8 mouse cellular contexts compared by ENCODE assay signal in the genomic region with DNA sequence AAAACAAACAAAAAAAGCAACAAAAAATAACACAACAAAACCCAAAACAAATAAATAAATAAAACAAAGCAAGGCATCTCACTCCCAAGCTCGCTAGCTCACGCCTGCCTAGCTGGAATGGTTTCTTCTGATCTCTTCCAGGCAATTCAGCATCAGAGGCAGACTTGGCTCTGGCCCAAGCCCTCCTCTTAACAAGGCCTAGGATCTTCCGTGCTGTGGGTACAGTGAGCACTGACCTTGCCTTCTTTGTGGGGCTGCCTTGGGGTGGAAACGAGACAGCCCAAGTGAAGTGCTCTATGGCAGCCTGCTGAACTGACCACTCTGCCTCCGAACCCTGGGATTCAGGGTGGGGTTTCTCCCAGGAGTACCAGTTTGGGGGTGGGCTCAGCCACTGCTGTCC. TPM values are rescaled to one million over a fixed set of nuclear protein-coding genes. Genes with fewer than 3 reads are reported as not detected.
DNase-seq lines count a peak whose midpoint lies in the region; ATAC-seq and TF ChIP-seq lines count a peak whose summit lies in the region.
"Had no signal": no experiment of that assay in that cellular context is flagged by ENCODE, and none has a peak within 500 bp of the region (broad histone marks: within the 10 kb centered on the region; RNA-seq: fewer than 3 reads in every experiment).

No protein-coding gene starts in this region.

- 15% methylated on average over 5 of the region's 5 CpGs for WGBS in intestine, embryonic 14.5 days
- 16% methylated on average over 5 of the region's 5 CpGs for WGBS in neural tube, embryonic 12.5 days

- no peak overlapping the region for H3K4me3 ChIP-seq in gastrocnemius, adult 2 months
- no peak overlapping the region for H3K4me3 ChIP-seq in intestine, embryonic 14.5 days (ENCODE audit: low read depth, low read length)
- H3K4me3 ChIP-seq in neural tube, embryonic 12.5 days: no peak overlapping the region

- no peaks in the 10 kb centered on the region for H3K27me3 ChIP-seq in intestine, embryonic 14.5 days (replicated peaks; ENCODE audit: control insufficient read depth, insufficient read depth, low read length)
- H3K27me3 ChIP-seq in neural tube, embryonic 12.5 days (replicated peaks): no peaks in the 10 kb centered on the region

- H3K9ac ChIP-seq in intestine, embryonic 14.5 days (ENCODE audit: low read length): peak overlapping the region; percentile 34; the same call in 1 of the 2 replicates
- peak overlapping the region; percentile 35; the same call in 1 of the 2 replicates for H3K9ac ChIP-seq in neural tube, embryonic 12.5 days

- peaks cover 43% of the 10 kb centered on the region for H3K4me1 ChIP-seq in intestine, embryonic 14.5 days (replicated peaks; ENCODE audit: control insufficient read depth, insufficient read depth, low read length)
- peaks cover 69% of the 10 kb centered on the region for H3K4me1 ChIP-seq in neural tube, embryonic 12.5 days

- DNase-seq in adrenal gland, adult (ENCODE audit: inconsistent age in 2 of 2, low spot score in 1 of 2): peak; percentile 92 to 93
- peak; percentile 98 for DNase-seq in brain, embryonic 14.5 days (ENCODE audit: low read depth)
- DNase-seq in gastrocnemius, adult 2 months: peak; percentile 78
- peak; percentile 76 for DNase-seq in intestine, embryonic 14.5 days (ENCODE audit: low spot score)
- peak; percentile 76 to 88 for DNase-seq in left cerebral cortex, postnatal 10 days (ENCODE audit: extremely low spot score in 1 of 2, low spot score in 2 of 2)
- no peak for DNase-seq in yolk sac, embryonic 10.5 days (ENCODE audit: low spot score)

- no peaks in the 10 kb centered on the region for H3K9me3 ChIP-seq in intestine, embryonic 14.5 days (ENCODE audit: control insufficient read depth, low read length)
- H3K9me3 ChIP-seq in neural tube, embryonic 12.5 days: no peaks in the 10 kb centered on the region

- H3K27ac ChIP-seq in gastrocnemius, adult 2 months: peak overlapping the region; percentile 63; the same call in 1 of the 2 replicates
- H3K27ac ChIP-seq in intestine, embryonic 14.5 days (ENCODE audit: low read depth): peak overlapping the region; percentile 89
- H3K27ac ChIP-seq in neural tube, embryonic 12.5 days: peak overlapping the region; percentile 96

- no peak for TF ChIP-seq POLR2A in brain, embryonic 14.5 days (IDR thresholded peaks at IDR 0.05; ENCODE audit: borderline replicate concordance, extremely low read depth, insufficient read depth, insufficient read length, poor library complexity, severe bottlenecking)

- intact Hi-C loops in gastrocnemius, adult 2 months (cut with DNase I): no loop called here
- intact Hi-C loops in left cerebral cortex, postnatal 10 days (cut with DNase I): no loop called here

- no peak for TF ChIP-seq CTCF in brain, embryonic 14.5 days (IDR thresholded peaks at IDR 0.05; ENCODE audit: borderline replicate concordance, extremely low read depth, insufficient read depth, insufficient read length)
- no peak for TF ChIP-seq CTCF in gastrocnemius, adult 2 months (IDR thresholded peaks at IDR 0.05)

- H3K4me2 ChIP-seq in intestine, embryonic 14.5 days (ENCODE audit: low read length): peak overlapping the region; percentile 32
- H3K4me2 ChIP-seq in neural tube, embryonic 12.5 days (replicated peaks): peak overlapping the region; percentile 46

- H3K36me3 ChIP-seq in intestine, embryonic 14.5 days (ENCODE audit: control insufficient read depth, insufficient read depth, low read length): no peaks in the 10 kb centered on the region
- H3K36me3 ChIP-seq in neural tube, embryonic 12.5 days: no peaks in the 10 kb centered on the region

- peak; percentile 52 for ATAC-seq in intestine, embryonic 14.5 days (replicated peaks; ENCODE audit: low FRiP score, low TSS enrichment, low read depth)
- peak; percentile 49 for ATAC-seq in neural tube, embryonic 12.5 days (ENCODE audit: low FRiP score, low read depth)

RNA-seq across cellular contexts. Expression of a gene that starts 52.0 kb away (rescaled TPM):
- 0.57 and 0.72 TPM in 2 replicates for polyA plus RNA-seq in brain, embryonic 14.5 days (2012; rRNA removed)
- total RNA-seq in gastrocnemius, adult 2 months (2021): 1 to 10 TPM in 1 of 2 experiments, under 1 TPM in 1; 0.47 to 1.8 TPM
- polyA plus RNA-seq in intestine, embryonic 14.5 days (2014; fragmentation: Nextera tagmentation; extraction: Ambion mirVana): 0.99 and 1.1 TPM in 2 replicates
- 1 to 10 TPM; 3.1 to 4.8 TPM for total RNA-seq in left cerebral cortex, postnatal 10 days (2021)
- polyA plus RNA-seq in neural tube, embryonic 12.5 days (2016; fragmentation: Nextera tagmentation; extraction: Ambion mirVana): 0.57 and 1.3 TPM in 2 replicates
- polyA plus RNA-seq: liver, adult 2 months had no signal
